Mouse (Mus musculus): ENCODE measurements around the gene Tmem125. TPM values are rescaled to one million over a fixed set of nuclear protein-coding genes. Genes with fewer than 3 reads are reported as not detected.

The Tmem125 gene
- polyA plus RNA-seq, 1 experiment: not detected

DNA sequence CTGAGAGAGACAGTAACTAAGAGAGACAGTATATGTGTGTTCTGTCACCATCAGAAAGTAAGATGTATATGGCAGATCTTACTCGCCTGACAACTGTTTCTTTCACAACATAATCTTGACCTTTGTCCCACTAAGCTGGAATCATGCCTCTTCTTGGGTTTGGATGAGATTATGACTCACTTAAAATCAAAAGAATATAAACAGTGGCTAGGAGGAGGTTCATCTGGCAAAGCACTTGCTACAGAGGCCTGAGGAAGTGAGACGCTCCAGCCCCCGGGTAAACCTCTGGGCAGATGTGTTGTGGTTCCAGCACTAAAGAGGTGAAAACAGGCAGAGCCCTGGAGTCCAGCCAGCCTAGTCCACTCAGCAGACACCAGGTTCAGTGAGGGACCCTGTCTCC is 38.3 kb downstream of the Tmem125 start:
- Histone ChIP-seq H3K4me3 (ENCODE audit: insufficient read depth, low read depth, low read length) (no peak overlapping the region), H3K27ac (ENCODE audit: insufficient read depth, low read depth, low read length) (no peak overlapping the region), H3K4me1 (ENCODE audit: control insufficient read depth, insufficient read depth, low read length) (peaks cover 2% of the 10 kb centered on the region; the same call in 1 of the 2 replicates)
- WGBS: 73% methylated on average over 3 of the region's 3 CpGs
- TF ChIP-seq CTCF (IDR thresholded peaks at IDR 0.05; ENCODE audit: insufficient read depth, low read depth, low read length) (no peak), POLR2A (IDR thresholded peaks at IDR 0.05; ENCODE audit: insufficient read depth, low read depth, low read length) (no peak)

DNA sequence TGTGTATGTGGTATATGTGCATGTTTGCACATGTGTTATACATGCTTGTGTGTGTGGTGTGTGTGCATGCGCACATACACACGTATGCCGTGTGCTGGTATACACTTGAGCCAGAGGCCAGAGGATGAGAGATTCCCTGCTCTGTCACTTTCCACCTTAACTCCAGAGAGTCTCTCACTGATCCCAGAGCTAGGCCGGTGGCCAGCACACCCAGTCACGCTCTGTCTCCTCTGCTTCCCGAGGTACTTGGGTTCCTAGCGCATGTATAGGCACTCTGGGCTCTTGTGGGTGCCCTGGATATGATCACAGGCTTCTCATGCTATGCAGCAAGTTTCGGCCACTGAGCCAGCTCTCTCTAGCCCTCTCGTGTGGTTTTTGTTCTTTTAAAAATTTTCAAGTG is 43.1 kb downstream of the Tmem125 start:
- H3K27ac ChIP-seq (ENCODE audit: insufficient read depth, low read depth, low read length): no peak overlapping the region
- TF ChIP-seq CTCF (IDR thresholded peaks at IDR 0.05; ENCODE audit: insufficient read depth, low read depth, low read length): no peak
- no peak for TF ChIP-seq POLR2A (IDR thresholded peaks at IDR 0.05; ENCODE audit: insufficient read depth, low read depth, low read length)
- WGBS: 66% methylated on average over 9 of the region's 9 CpGs

DNA sequence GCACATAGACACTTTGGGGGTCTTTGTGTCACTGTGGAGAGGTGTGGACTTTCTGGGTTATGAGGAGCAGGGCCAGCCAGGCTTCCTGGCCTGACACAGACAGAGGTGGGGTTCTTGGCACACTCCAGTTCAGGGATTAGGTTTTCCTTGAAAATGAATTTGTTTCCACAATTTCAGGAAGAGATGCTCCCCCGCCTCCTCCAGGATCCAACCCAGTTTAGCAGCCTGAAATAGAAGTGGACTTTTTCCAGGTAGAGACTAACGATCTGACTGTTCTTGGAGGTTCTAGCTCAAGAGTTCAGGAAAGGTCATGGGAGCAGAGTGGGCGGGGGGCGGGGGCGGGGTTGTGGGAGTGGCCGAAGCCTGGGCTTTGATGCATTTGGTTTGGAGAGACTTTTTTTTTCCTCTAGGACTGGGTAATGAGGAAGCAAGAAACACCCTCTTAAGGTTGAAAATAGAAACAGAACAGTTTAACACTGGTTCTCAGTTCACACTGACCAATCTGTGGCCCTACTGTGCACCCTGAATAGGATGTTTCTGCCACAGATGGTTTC is 43.6 kb downstream of the Tmem125 start:
- 53% methylated on average over 6 of the region's 6 CpGs for WGBS
- no peak for TF ChIP-seq POLR2A (IDR thresholded peaks at IDR 0.05; ENCODE audit: insufficient read depth, low read depth, low read length)
- no peak for TF ChIP-seq CTCF (IDR thresholded peaks at IDR 0.05; ENCODE audit: insufficient read depth, low read depth, low read length)
- Histone ChIP-seq H3K4me1 (ENCODE audit: control insufficient read depth, insufficient read depth, low read length) (peaks cover 5% of the 10 kb centered on the region), H3K4me3 (ENCODE audit: insufficient read depth, low read depth, low read length) (no peak overlapping the region), H3K27ac (ENCODE audit: insufficient read depth, low read depth, low read length) (no peak overlapping the region)

More for the DNA sequence above, 43.1 kb downstream of the Tmem125 start:
- no peak overlapping the region for H3K4me3 ChIP-seq (ENCODE audit: insufficient read depth, low read depth, low read length)
- H3K4me1 ChIP-seq (ENCODE audit: control insufficient read depth, insufficient read depth, low read length): peaks cover 5% of the 10 kb centered on the region

Other genes starting within 250 kb of the Tmem125 start
- not detected in 2 replicates for gene Szt2, start 134.8 kb downstream of the Tmem125 start, polyA plus RNA-seq (2012; ENCODE audit: insufficient read depth, insufficient read length, low replicate concordance, missing spikeins)
- gene Med8, start 134.7 kb downstream of the Tmem125 start, polyA plus RNA-seq (2012; ENCODE audit: insufficient read depth, insufficient read length, low replicate concordance, missing spikeins): not detected in 2 replicates
- not detected in 2 replicates for gene Elovl1, start 116.0 kb downstream of the Tmem125 start, polyA plus RNA-seq (2012; ENCODE audit: insufficient read depth, insufficient read length, low replicate concordance, missing spikeins)
- gene Cdc20, start 106.7 kb downstream of the Tmem125 start, polyA plus RNA-seq (2012; ENCODE audit: insufficient read depth, insufficient read length, low replicate concordance, missing spikeins): not detected in 2 replicates
- not detected in 2 replicates for gene Mpl, start 86.5 kb downstream of the Tmem125 start, polyA plus RNA-seq (2012; ENCODE audit: insufficient read depth, insufficient read length, low replicate concordance, missing spikeins)
- not detected in 2 replicates for gene Tie1, start 54.0 kb downstream of the Tmem125 start, polyA plus RNA-seq (2012; ENCODE audit: insufficient read depth, insufficient read length, low replicate concordance, missing spikeins)
- gene 2610528J11Rik, start 17.0 kb downstream of the Tmem125 start, polyA plus RNA-seq (2012; ENCODE audit: insufficient read depth, insufficient read length, low replicate concordance, missing spikeins): not detected in 2 replicates
- not detected in 2 replicates for gene Cfap57, start 76.7 kb upstream of the Tmem125 start, polyA plus RNA-seq (2012; ENCODE audit: insufficient read depth, insufficient read length, low replicate concordance, missing spikeins)
- gene Ebna1bp2, start 76.8 kb upstream of the Tmem125 start, polyA plus RNA-seq (2012; ENCODE audit: insufficient read depth, insufficient read length, low replicate concordance, missing spikeins): not detected in 2 replicates
- gene Olfr62, start 114.9 kb upstream of the Tmem125 start, polyA plus RNA-seq (2012; ENCODE audit: insufficient read depth, insufficient read length, low replicate concordance, missing spikeins): not detected in 2 replicates
- not detected in 2 replicates for gene Olfr1342, start 148.7 kb upstream of the Tmem125 start, polyA plus RNA-seq (2012; ENCODE audit: insufficient read depth, insufficient read length, low replicate concordance, missing spikeins)
- gene Olfr1341, start 159.5 kb upstream of the Tmem125 start, polyA plus RNA-seq (2012; ENCODE audit: insufficient read depth, insufficient read length, low replicate concordance, missing spikeins): not detected in 2 replicates
- not detected in 2 replicates for gene Olfr1340, start 176.1 kb upstream of the Tmem125 start, polyA plus RNA-seq (2012; ENCODE audit: insufficient read depth, insufficient read length, low replicate concordance, missing spikeins)
- gene Olfr1339, start 188.1 kb upstream of the Tmem125 start, polyA plus RNA-seq (2012; ENCODE audit: insufficient read depth, insufficient read length, low replicate concordance, missing spikeins): not detected in 2 replicates
- not detected in 2 replicates for gene Olfr1338, start 214.7 kb upstream of the Tmem125 start, polyA plus RNA-seq (2012; ENCODE audit: insufficient read depth, insufficient read length, low replicate concordance, missing spikeins)
- not detected in 2 replicates for gene Olfr1337, start 238.5 kb upstream of the Tmem125 start, polyA plus RNA-seq (2012; ENCODE audit: insufficient read depth, insufficient read length, low replicate concordance, missing spikeins)